Mouse (Mus musculus): ENCODE results near the gene Kctd2. TPM values are rescaled to one million over a fixed set of nuclear protein-coding genes. Genes with fewer than 3 reads are reported as not detected.

Kctd2 gene
- total and polyA plus RNA-seq, 3 experiments, result 6.8 to 14.0 (median 13.7) TPM

DNA sequence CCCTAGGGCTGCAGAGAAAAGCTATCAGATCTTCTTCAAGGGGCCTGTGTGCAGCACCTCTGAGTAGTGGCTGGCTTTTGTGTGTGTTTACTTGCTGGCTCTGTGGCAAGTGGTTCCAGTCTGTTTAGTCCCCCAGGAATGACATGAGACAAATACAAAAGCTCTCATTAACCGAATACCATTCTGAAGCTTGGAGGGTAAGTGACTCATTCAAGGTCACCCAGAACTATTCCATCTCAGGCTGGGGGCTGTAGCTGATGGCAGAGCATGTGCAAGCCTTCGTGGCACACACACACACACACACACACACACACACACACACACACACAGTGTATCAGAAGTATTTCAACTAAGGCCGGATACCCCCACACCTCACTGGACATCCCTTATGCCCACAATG, 19.8 kb upstream of the Kctd2 start:
- no peak overlapping the region for H3K4me2 ChIP-seq (ENCODE audit: insufficient read depth, low read depth, poor library complexity, severe bottlenecking)
- no peak for DNase-seq (ENCODE audit: extremely low read depth)
- no peak overlapping the region for H3K4me3 ChIP-seq (replicated peaks in 1 of 3; ENCODE audit: low read depth in 2 of 3, low read length in 2 of 3, poor library complexity in 1 of 3)
- H3K4me1 ChIP-seq (ENCODE audit: control insufficient read depth in 1 of 2, insufficient read depth in 2 of 2), result peaks cover 6 to 13% of the 10 kb centered on the region in 2 experiments; a peak in 3 of 4 replicates
- TF ChIP-seq ETS1 (conservative IDR thresholded peaks at IDR 0.05; ENCODE audit: low read depth, low read length), result no peak
- TF ChIP-seq MAFK (IDR thresholded peaks at IDR 0.05; ENCODE audit: insufficient replicate concordance, low read length), result no peak
- dilution Hi-C loops (cut with MboI; ENCODE audit: extremely low pct_ligation_motif_present, extremely low pct_unique_long_range_greater_than_20kb, low sequenced_read_pairs) (no loop called here), in situ Hi-C loops (cut with MboI; ENCODE audit: low pct_ligation_motif_present, low pct_unique_long_range_greater_than_20kb, low sequenced_read_pairs) (no loop called here)
- peaks cover 48% of the 10 kb centered on the region for H3K27me3 ChIP-seq (replicated peaks)
- H3K79me2 ChIP-seq (replicated peaks; ENCODE audit: control insufficient read depth, extremely low read depth, insufficient read depth, poor library complexity, severe bottlenecking), result 0 out of 2 replicates have a peak, but pooled peaks cover 2% of the 10 kb centered on the region
- no peaks in the 10 kb centered on the region for H3K9me3 ChIP-seq (replicated peaks; ENCODE audit: low read length)
- no peak overlapping the region for H3K9ac ChIP-seq (ENCODE audit: insufficient read depth, low read depth)
- H3K36me3 ChIP-seq (replicated peaks in 1 of 2; ENCODE audit: control insufficient read depth in 1 of 2, insufficient read depth in 1 of 2, low read length in 1 of 2), result peaks cover 0 to 1% of the 10 kb centered on the region in 2 experiments
- H3K27ac ChIP-seq (ENCODE audit: insufficient read depth, low read depth), result no peak overlapping the region

DNA sequence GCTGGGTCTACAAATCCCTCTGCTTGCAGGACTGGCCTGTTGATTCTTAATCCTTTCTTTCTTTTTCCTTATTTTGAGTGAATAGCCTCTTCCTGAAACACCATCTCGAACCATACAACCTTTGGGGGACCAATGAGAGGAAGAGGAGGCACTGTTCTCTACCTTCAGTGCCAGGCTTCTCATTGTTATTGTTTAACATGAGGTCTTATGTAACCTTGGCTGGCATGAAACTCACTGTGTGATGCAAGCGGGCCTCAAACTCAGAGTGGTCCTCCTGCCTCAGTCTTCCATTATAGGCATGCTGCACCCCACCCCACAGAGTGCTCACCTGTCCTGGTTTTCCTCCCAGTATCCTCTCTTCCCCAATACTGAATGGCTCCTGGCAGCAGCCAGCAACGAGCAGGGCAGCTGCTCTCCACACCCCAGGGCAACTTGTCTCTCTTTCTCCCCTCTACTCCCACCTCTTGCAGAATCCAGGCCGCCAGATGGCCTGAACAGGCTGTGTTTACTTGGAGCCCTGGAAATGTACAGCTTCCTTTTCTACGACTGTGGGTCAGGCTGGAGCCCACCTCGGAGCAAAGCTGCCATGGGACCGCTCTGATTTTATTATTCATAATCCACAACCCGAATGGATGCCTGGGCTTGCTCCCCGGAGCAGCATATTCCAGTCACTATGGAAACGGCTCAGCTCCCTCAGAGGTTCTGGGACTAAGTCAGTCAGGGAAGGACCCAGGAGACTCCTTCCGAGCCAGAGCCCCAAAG, 19.1 kb upstream of the Kctd2 start:
- Histone ChIP-seq H3K79me2 (replicated peaks; ENCODE audit: control insufficient read depth, extremely low read depth, insufficient read depth, poor library complexity, severe bottlenecking) (0 out of 2 replicates have a peak, but pooled peaks cover 2% of the 10 kb centered on the region), H3K9ac (ENCODE audit: insufficient read depth, low read depth) (no peak overlapping the region), H3K4me2 (ENCODE audit: insufficient read depth, low read depth, poor library complexity, severe bottlenecking) (no peak overlapping the region), H3K27ac (ENCODE audit: insufficient read depth, low read depth) (no peak overlapping the region), H3K4me1 (ENCODE audit: control insufficient read depth in 1 of 2, insufficient read depth in 2 of 2) (peaks cover 6 to 20% of the 10 kb centered on the region in 2 experiments; a peak in 3 of 4 replicates), H3K27me3 (replicated peaks) (peaks cover 42% of the 10 kb centered on the region), H3K9me3 (replicated peaks; ENCODE audit: low read length) (no peaks in the 10 kb centered on the region), H3K36me3 (replicated peaks in 1 of 2; ENCODE audit: control insufficient read depth in 1 of 2, insufficient read depth in 1 of 2, low read length in 1 of 2) (peaks cover 0 to 8% of the 10 kb centered on the region in 2 experiments), H3K4me3 (replicated peaks in 1 of 3; ENCODE audit: low read depth in 2 of 3, low read length in 2 of 3, poor library complexity in 1 of 3) (no peak overlapping the region)
- dilution Hi-C loops (cut with MboI; ENCODE audit: extremely low pct_ligation_motif_present, extremely low pct_unique_long_range_greater_than_20kb, low sequenced_read_pairs) (no loop called here), in situ Hi-C loops (cut with MboI; ENCODE audit: low pct_ligation_motif_present, low pct_unique_long_range_greater_than_20kb, low sequenced_read_pairs) (no loop called here)
- TF ChIP-seq E2F4 (IDR thresholded peaks at IDR 0.05; ENCODE audit: insufficient replicate concordance, low read depth, low read length), result no peak
- no peak for TF ChIP-seq SMC3 (IDR thresholded peaks at IDR 0.05; ENCODE audit: low read depth, low read length)
- TF ChIP-seq MXI1 (IDR thresholded peaks at IDR 0.05; ENCODE audit: low read depth, low read length), result no peak
- TF ChIP-seq ETS1 (conservative IDR thresholded peaks at IDR 0.05; ENCODE audit: low read depth, low read length), result no peak
- TF ChIP-seq ZMIZ1 (IDR thresholded peaks at IDR 0.05; ENCODE audit: low read depth, low read length), result no peak
- TF ChIP-seq MAFK (IDR thresholded peaks at IDR 0.05; ENCODE audit: insufficient replicate concordance, low read length), result no peak
- TF ChIP-seq BHLHE40 (IDR thresholded peaks at IDR 0.05; ENCODE audit: low read depth, low read length), result no peak
- TF ChIP-seq EP300 (IDR thresholded peaks at IDR 0.05; ENCODE audit: low read length), result no peak
- no peak for TF ChIP-seq TCF12 (IDR thresholded peaks at IDR 0.05; ENCODE audit: low read depth, low read length)
- DNase-seq (ENCODE audit: extremely low read depth), result no peak

Data from CH12.LX (cell line).